Mouse (Mus musculus): ENCODE results near the gene Yipf2. TPM values are rescaled to one million over a fixed set of nuclear protein-coding genes. Genes with fewer than 3 reads are reported as not detected.

The Yipf2 gene
- polyA plus RNA-seq, 1 experiment from 2014 or later: 23.3 TPM

- peak; percentile 82 for ATAC-seq (ENCODE audit: insufficient number of reproducible peaks, low FRiP score, low TSS enrichment, low read depth)
- Histone ChIP-seq H3K36me3 (no peaks in the 10 kb centered on the region), H3K9me3 (no peaks in the 10 kb centered on the region), H3K4me1 (peaks cover 18% of the 10 kb centered on the region), H3K27me3 (no peaks in the 10 kb centered on the region), H3K4me3 (peak overlapping the region; percentile 83), H3K9ac (peak overlapping the region; percentile 85), H3K27ac (peak overlapping the region; percentile 98), H3K4me2 (peak overlapping the region; percentile 56)
- under 1% methylated on average over 56 of the region's 57 CpGs for WGBS
Measured at GRCm38 (mm10) chr9:21616232-21616781, 23.7 kb upstream of the Yipf2 start.

GRCm38 (mm10) chr9:21615617-21616231 is 23.1 kb upstream of the Yipf2 start, which contains the start of gene Smarca4:
Gene Smarca4, plus strand, starts transcription at chr9:21616169.
- Histone ChIP-seq H3K9me3 (no peaks in the 10 kb centered on the region), H3K27me3 (no peaks in the 10 kb centered on the region)

GRCm38 (mm10) chr9:21614864-21615616 is 22.4 kb upstream of the Yipf2 start:
- peak overlapping the region; percentile 83 for H3K4me3 ChIP-seq
- no peak for ATAC-seq (ENCODE audit: insufficient number of reproducible peaks, low FRiP score, low TSS enrichment, low read depth)
- H3K27me3 ChIP-seq: no peaks in the 10 kb centered on the region
- H3K27ac ChIP-seq: peak overlapping the region; percentile 98
- peak overlapping the region; percentile 46 for H3K9ac ChIP-seq
- H3K4me2 ChIP-seq: peak overlapping the region; percentile 60
- H3K9me3 ChIP-seq: no peaks in the 10 kb centered on the region
- peaks cover 18% of the 10 kb centered on the region for H3K4me1 ChIP-seq
- H3K36me3 ChIP-seq: no peaks in the 10 kb centered on the region
- 80% methylated on average over 15 of the region's 15 CpGs for WGBS

More at GRCm38 (mm10) chr9:21615617-21616231, 23.1 kb upstream of the Yipf2 start, which contains the start of gene Smarca4:
- Histone ChIP-seq H3K4me3 (peak within 1 kb of the TSS; percentile 83), H3K9ac (peak within 1 kb of the TSS; percentile 85), H3K4me2 (peak within 1 kb of the TSS; percentile 60), H3K27ac (peak within 1 kb of the TSS; percentile 98), H3K4me1 (peaks cover 18% of the 10 kb centered on the region), H3K36me3 (no peaks in the 10 kb centered on the region)
- peak; percentile 93 for ATAC-seq (ENCODE audit: insufficient number of reproducible peaks, low FRiP score, low TSS enrichment, low read depth)
- under 1% methylated on average over 38 of the region's 45 CpGs for WGBS

- 89% methylated on average over 1 of the region's 1 CpGs for WGBS
- no peak for ATAC-seq (ENCODE audit: insufficient number of reproducible peaks, low FRiP score, low TSS enrichment, low read depth)
- no peak overlapping the region for H3K27ac ChIP-seq
- H3K36me3 ChIP-seq: no peaks in the 10 kb centered on the region
- H3K4me3 ChIP-seq: no peak overlapping the region
- H3K9ac ChIP-seq: no peak overlapping the region
- peaks cover 1% of the 10 kb centered on the region; the same call in 1 of the 2 replicates for H3K4me1 ChIP-seq
- H3K9me3 ChIP-seq: no peaks in the 10 kb centered on the region
- no peak overlapping the region for H3K4me2 ChIP-seq
- no peaks in the 10 kb centered on the region for H3K27me3 ChIP-seq
Measured at GRCm38 (mm10) chr9:21609861-21610260, 17.2 kb upstream of the Yipf2 start.

GRCm38 (mm10) chr9:21606648-21607047 is 14.0 kb upstream of the Yipf2 start:
- Histone ChIP-seq H3K9me3 (no peaks in the 10 kb centered on the region), H3K27me3 (no peaks in the 10 kb centered on the region), H3K9ac (no peak overlapping the region), H3K36me3 (no peaks in the 10 kb centered on the region), H3K4me2 (no peak overlapping the region), H3K4me3 (no peak overlapping the region), H3K27ac (no peak overlapping the region), H3K4me1 (no peaks in the 10 kb centered on the region)
- no peak for ATAC-seq (ENCODE audit: insufficient number of reproducible peaks, low FRiP score, low TSS enrichment, low read depth)
- 76% methylated on average over 1 of the region's 1 CpGs for WGBS

GRCm38 (mm10) chr9:21605865-21606264 is 13.2 kb upstream of the Yipf2 start:
- Histone ChIP-seq H3K9me3 (no peaks in the 10 kb centered on the region), H3K27ac (no peak overlapping the region), H3K4me3 (no peak overlapping the region), H3K4me2 (no peak overlapping the region), H3K4me1 (no peaks in the 10 kb centered on the region), H3K36me3 (no peaks in the 10 kb centered on the region), H3K27me3 (no peaks in the 10 kb centered on the region), H3K9ac (no peak overlapping the region)
- ATAC-seq (ENCODE audit: insufficient number of reproducible peaks, low FRiP score, low TSS enrichment, low read depth): no peak
- 66% methylated on average over 5 of the region's 5 CpGs for WGBS

- H3K27me3 ChIP-seq: no peaks in the 10 kb centered on the region
- no peak overlapping the region for H3K4me2 ChIP-seq
- H3K9ac ChIP-seq: no peak overlapping the region
- H3K4me3 ChIP-seq: no peak overlapping the region
- 69% methylated on average over 5 of the region's 5 CpGs for WGBS
- no peaks in the 10 kb centered on the region for H3K4me1 ChIP-seq
- H3K27ac ChIP-seq: no peak overlapping the region
- no peaks in the 10 kb centered on the region for H3K9me3 ChIP-seq
- H3K36me3 ChIP-seq: no peaks in the 10 kb centered on the region
- no peak for ATAC-seq (ENCODE audit: insufficient number of reproducible peaks, low FRiP score, low TSS enrichment, low read depth)
Measured at GRCm38 (mm10) chr9:21604119-21604518, 11.5 kb upstream of the Yipf2 start.

- no peaks in the 10 kb centered on the region for H3K4me1 ChIP-seq
- H3K9me3 ChIP-seq: no peaks in the 10 kb centered on the region
- no peak overlapping the region for H3K4me2 ChIP-seq
- H3K27ac ChIP-seq: no peak overlapping the region
- H3K36me3 ChIP-seq: no peaks in the 10 kb centered on the region; the same call in 1 of the 2 replicates
- WGBS: 50% methylated on average over 10 of the region's 10 CpGs
- ATAC-seq (ENCODE audit: insufficient number of reproducible peaks, low FRiP score, low TSS enrichment, low read depth): no peak
- H3K27me3 ChIP-seq: no peaks in the 10 kb centered on the region
- H3K4me3 ChIP-seq: no peak overlapping the region
- H3K9ac ChIP-seq: no peak overlapping the region
Measured at GRCm38 (mm10) chr9:21601722-21602399, 9.2 kb upstream of the Yipf2 start.

GRCm38 (mm10) chr9:21601073-21601472 is 8.4 kb upstream of the Yipf2 start:
- WGBS: 89% methylated on average over 2 of the region's 2 CpGs
- no peak overlapping the region for H3K27ac ChIP-seq
- H3K27me3 ChIP-seq: no peaks in the 10 kb centered on the region
- H3K9ac ChIP-seq: no peak overlapping the region
- no peak overlapping the region for H3K4me2 ChIP-seq
- H3K9me3 ChIP-seq: no peaks in the 10 kb centered on the region
- H3K4me3 ChIP-seq: no peak overlapping the region
- H3K36me3 ChIP-seq: peaks cover 4% of the 10 kb centered on the region; the same call in 1 of the 2 replicates
- no peak for ATAC-seq (ENCODE audit: insufficient number of reproducible peaks, low FRiP score, low TSS enrichment, low read depth)
- no peaks in the 10 kb centered on the region for H3K4me1 ChIP-seq

GRCm38 (mm10) chr9:21600186-21600585 is 7.6 kb upstream of the Yipf2 start:
- ATAC-seq (ENCODE audit: insufficient number of reproducible peaks, low FRiP score, low TSS enrichment, low read depth): no peak
- H3K9ac ChIP-seq: no peak overlapping the region

GRCm38 (mm10) chr9:21598198-21598597 is 5.6 kb upstream of the Yipf2 start:
- Histone ChIP-seq H3K9me3 (no peaks in the 10 kb centered on the region), H3K4me1 (peaks cover 19% of the 10 kb centered on the region), H3K4me3 (no peak overlapping the region), H3K4me2 (no peak overlapping the region), H3K9ac (no peak overlapping the region), H3K36me3 (peaks cover 16% of the 10 kb centered on the region), H3K27me3 (no peaks in the 10 kb centered on the region), H3K27ac (no peak overlapping the region)
- 35% methylated on average over 2 of the region's 2 CpGs for WGBS
- ATAC-seq (ENCODE audit: insufficient number of reproducible peaks, low FRiP score, low TSS enrichment, low read depth): no peak

More at GRCm38 (mm10) chr9:21600186-21600585, 7.6 kb upstream of the Yipf2 start:
- Histone ChIP-seq H3K4me2 (no peak overlapping the region), H3K27ac (no peak overlapping the region), H3K9me3 (no peaks in the 10 kb centered on the region), H3K27me3 (no peaks in the 10 kb centered on the region), H3K4me3 (no peak overlapping the region), H3K36me3 (peaks cover 9% of the 10 kb centered on the region; the same call in 1 of the 2 replicates), H3K4me1 (no peaks in the 10 kb centered on the region)
- 65% methylated on average over 3 of the region's 3 CpGs for WGBS

Measured in limb, embryonic 15.5 days (tissue).